Mouse (Mus musculus): ENCODE results near the gene Patj.

DNA sequence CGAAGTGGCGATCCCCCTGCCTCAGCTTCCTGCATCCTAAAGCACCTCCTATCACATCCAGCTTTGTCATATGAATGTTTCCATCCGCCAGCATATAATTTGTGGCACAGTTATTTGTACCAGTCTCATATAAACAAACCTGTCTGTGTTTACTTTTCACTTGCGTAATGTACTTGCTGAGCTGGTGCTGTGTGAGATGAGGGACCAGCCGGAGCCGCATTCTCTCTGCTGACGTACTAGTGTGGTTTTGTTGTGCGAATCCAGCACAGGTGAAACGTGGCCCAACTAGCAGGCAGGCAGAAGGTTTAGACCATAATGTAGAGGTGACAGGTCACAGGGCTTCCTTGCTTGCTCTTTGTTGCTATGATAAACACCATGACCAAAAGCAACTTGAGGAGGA lies 171.9 kb downstream of the Patj start:
- no peak for TF ChIP-seq ZNF384 (IDR thresholded peaks at IDR 0.05; ENCODE audit: low read depth, low read length)
- TF ChIP-seq CHD2 (IDR thresholded peaks at IDR 0.05; ENCODE audit: low read depth, low read length), result no peak
